Mouse (Mus musculus) limb, embryonic 14.5 days (tissue): ENCODE data around the gene Bcl2l12. TPM values are rescaled to one million over a fixed set of nuclear protein-coding genes. Genes with fewer than 3 reads are reported as not detected.

Experiments
- ATAC-seq: fragments of 200-750 bp; cut with Nextera tagmentation; 2 replicates; pipeline ENCODE4 v1.8.0; 2017; ENCODE audit warnings: low read depth, moderate number of reproducible peaks, moderate TSS enrichment; ENCODE audit not compliant: low FRiP score
- DNase-seq: peaks from one replicate; pipeline ENCODE4 v3.0.0-alpha.2; 2015; ENCODE audit warnings: low spot score
- H3K27ac ChIP-seq: fragments of 300-500 bp; sonication (generic); replicated peaks from 2 replicates; pipeline ENCODE4 v1.5.1; 2014; ENCODE audit warnings: low read depth, mild to moderate bottlenecking, low read length, moderate library complexity, mixed read lengths
- H3K27me3 ChIP-seq: fragments of 300-500 bp; sonication (generic); 2 replicates; pipeline ENCODE4 v1.6.1; 2014; ENCODE audit warnings: low read length, mixed read lengths; ENCODE audit not compliant: control insufficient read depth, insufficient read depth
- H3K36me3 ChIP-seq: fragments of 300-500 bp; sonication (generic); 2 replicates; pipeline ENCODE4 v1.6.1; 2014; ENCODE audit warnings: mild to moderate bottlenecking, low read length, moderate library complexity, mixed read lengths; ENCODE audit not compliant: control insufficient read depth, insufficient read depth
- H3K4me1 ChIP-seq: fragments of 300-500 bp; sonication (generic); 2 replicates; pipeline ENCODE4 v1.6.1; 2014; ENCODE audit warnings: antibody characterized with exemption, low read length, mixed read lengths; ENCODE audit not compliant: control insufficient read depth, insufficient read depth
- H3K4me2 ChIP-seq: fragments of 300-500 bp; sonication (generic); replicated peaks from 2 replicates; pipeline ENCODE4 v1.6.1; 2014; ENCODE audit warnings: low read depth, mild to moderate bottlenecking, low read length, moderate library complexity; ENCODE audit not compliant: severe bottlenecking
- H3K4me3 ChIP-seq: fragments of 300-500 bp; sonication (generic); replicated peaks from 2 replicates; pipeline ENCODE4 v1.5.1; 2014; ENCODE audit warnings: low read length
- H3K9ac ChIP-seq: fragments of 300-500 bp; sonication (generic); 2 replicates; pipeline ENCODE4 v1.6.1; 2014; ENCODE audit warnings: mild to moderate bottlenecking, low read depth, low read length, moderate library complexity; ENCODE audit not compliant: severe bottlenecking
- H3K9me3 ChIP-seq: fragments of 300-500 bp; sonication (generic); 2 replicates; pipeline ENCODE4 v1.6.1; 2016; ENCODE audit warnings: low read length; ENCODE audit not compliant: control insufficient read depth
- POLR2A ChIP-seq: fragments of 200-500 bp; IDR thresholded peaks from 2 replicates; pipeline ENCODE4 v1.8.0; 2012; ENCODE audit warnings: inconsistent platforms, mild to moderate bottlenecking, moderate library complexity, borderline replicate concordance; ENCODE audit not compliant: insufficient read depth, insufficient read length; ENCODE audit errors: extremely low read depth
- WGBS: fragments of 180-500 bp; shearing (Covaris S2); extraction: QIAGEN DNeasy Blood & Tissue Kit; methylation state at CpG from one replicate; pipeline ENCODE4 v1.1.7; 2014; 5-methylcytosine and 5-hydroxymethylcytosine counted together
- polyA plus RNA-seq, 2 experiments: library from polyadenylated mRNA; depleted of rRNA in 1 of 2; stranded (reverse) in 1 of 2; unstranded in 1 of 2; fragments of >200 nt; fragmentation: Nextera tagmentation in 1 of 2; extraction: Ambion mirVana in 1 of 2; gene quantifications; 2 replicates each; pipeline versions ENCODE4 v1.2.1 to v1.2.3; 2012 to 2014

The Bcl2l12 gene
- polyA plus RNA-seq, 2 experiments: 54.9 to 81.3 TPM

- H3K9ac ChIP-seq: no peak overlapping the region
- 66% methylated on average over 8 of the region's 8 CpGs for WGBS
- no peak for ATAC-seq
- H3K4me1 ChIP-seq: no peaks in the 10 kb centered on the region
- no peak for TF ChIP-seq POLR2A
- H3K4me3 ChIP-seq: no peak overlapping the region
- DNase-seq: no peak
- peaks cover 62% of the 10 kb centered on the region for H3K36me3 ChIP-seq
- H3K27ac ChIP-seq: no peak overlapping the region
- H3K27me3 ChIP-seq: no peaks in the 10 kb centered on the region
- no peaks in the 10 kb centered on the region for H3K9me3 ChIP-seq
- no peak overlapping the region for H3K4me2 ChIP-seq
Observed at GRCm38 (mm10) chr7:44962337-44962736, 36.2 kb downstream of the Bcl2l12 start.

- no peaks in the 10 kb centered on the region for H3K4me1 ChIP-seq
- peaks cover 47% of the 10 kb centered on the region for H3K36me3 ChIP-seq
- no peak overlapping the region for H3K4me2 ChIP-seq
- H3K9ac ChIP-seq: no peak overlapping the region
- WGBS: 86% methylated on average over 13 of the region's 13 CpGs
- no peak overlapping the region for H3K4me3 ChIP-seq
- H3K27me3 ChIP-seq: no peaks in the 10 kb centered on the region
- no peak overlapping the region for H3K27ac ChIP-seq
- ATAC-seq (no peak), DNase-seq (no peak)
- H3K9me3 ChIP-seq: no peaks in the 10 kb centered on the region
- no peak for TF ChIP-seq POLR2A
Observed at GRCm38 (mm10) chr7:44960512-44960910, 38.0 kb downstream of the Bcl2l12 start.

GRCm38 (mm10) chr7:44959874-44960511, 38.5 kb downstream of the Bcl2l12 start:
- TF ChIP-seq POLR2A: no peak
- Histone ChIP-seq H3K27me3 (no peaks in the 10 kb centered on the region), H3K4me2 (no peak overlapping the region), H3K27ac (no peak overlapping the region), H3K4me1 (no peaks in the 10 kb centered on the region), H3K9me3 (no peaks in the 10 kb centered on the region), H3K4me3 (no peak overlapping the region), H3K9ac (no peak overlapping the region), H3K36me3 (peaks cover 42% of the 10 kb centered on the region)
- ATAC-seq (no peak), DNase-seq (no peak)
- 87% methylated on average over 10 of the region's 10 CpGs for WGBS

GRCm38 (mm10) chr7:44959281-44959680, 39.2 kb downstream of the Bcl2l12 start:
- Histone ChIP-seq H3K9me3 (no peaks in the 10 kb centered on the region), H3K36me3 (peaks cover 38% of the 10 kb centered on the region), H3K27me3 (no peaks in the 10 kb centered on the region), H3K4me3 (no peak overlapping the region), H3K4me2 (no peak overlapping the region), H3K27ac (no peak overlapping the region), H3K4me1 (no peaks in the 10 kb centered on the region), H3K9ac (no peak overlapping the region)
- ATAC-seq (no peak), DNase-seq (no peak)
- 84% methylated on average over 8 of the region's 8 CpGs for WGBS
- TF ChIP-seq POLR2A: no peak

- peaks cover 32% of the 10 kb centered on the region for H3K36me3 ChIP-seq
- WGBS: 53% methylated on average over 7 of the region's 7 CpGs
- DNase-seq: peak; percentile 40
- TF ChIP-seq POLR2A: no peak
- ATAC-seq: no peak
- H3K4me3 ChIP-seq: no peak overlapping the region
- H3K4me2 ChIP-seq: no peak overlapping the region
- no peaks in the 10 kb centered on the region for H3K9me3 ChIP-seq
- H3K4me1 ChIP-seq: no peaks in the 10 kb centered on the region
- no peak overlapping the region for H3K27ac ChIP-seq
- no peak overlapping the region for H3K9ac ChIP-seq
- no peaks in the 10 kb centered on the region for H3K27me3 ChIP-seq
Observed at GRCm38 (mm10) chr7:44958208-44958607, 40.3 kb downstream of the Bcl2l12 start.
